Mouse (Mus musculus): ENCODE results near the gene Mrps24. TPM values are rescaled to one million over a fixed set of nuclear protein-coding genes. Genes with fewer than 3 reads are reported as not detected.

Gene Mrps24
- total and polyA plus RNA-seq, 3 experiments = 73.8 to 107 (median 90.8) TPM

DNA sequence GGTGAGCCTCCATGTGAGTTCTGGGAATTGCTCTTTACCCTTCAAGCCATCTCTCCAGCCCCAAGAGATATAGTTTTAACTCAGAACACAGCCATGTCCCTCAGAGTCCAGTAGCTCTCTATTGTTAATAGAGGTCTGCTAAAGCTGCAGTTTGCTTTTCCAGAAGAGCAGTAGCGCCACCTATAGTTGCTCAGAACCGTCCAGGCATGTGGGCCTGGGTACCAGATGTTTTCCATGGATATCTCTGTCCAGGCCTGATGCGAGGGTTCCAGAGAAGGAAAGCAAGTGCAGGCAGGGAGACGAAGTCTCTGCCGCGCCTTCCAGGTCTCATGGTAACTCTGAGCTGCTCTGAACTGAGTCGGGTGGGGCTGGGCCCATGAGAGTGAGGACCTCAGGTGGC, 23.7 kb downstream of the Mrps24 start (continued):
- TF ChIP-seq PAX5 (IDR thresholded peaks at IDR 0.05; ENCODE audit: low read length) (no peak), CTCF (conservative IDR thresholded peaks at IDR 0.05 in 1 of 2, IDR thresholded peaks at IDR 0.05 in 1 of 2; ENCODE audit: low read depth in 2 of 2, low read length in 2 of 2) (peak in 1 of 2 experiments; percentile 79; a peak in 2 of 4 replicates), JUN (IDR thresholded peaks at IDR 0.05; ENCODE audit: insufficient read depth, low read depth, low read length) (no peak)

DNA sequence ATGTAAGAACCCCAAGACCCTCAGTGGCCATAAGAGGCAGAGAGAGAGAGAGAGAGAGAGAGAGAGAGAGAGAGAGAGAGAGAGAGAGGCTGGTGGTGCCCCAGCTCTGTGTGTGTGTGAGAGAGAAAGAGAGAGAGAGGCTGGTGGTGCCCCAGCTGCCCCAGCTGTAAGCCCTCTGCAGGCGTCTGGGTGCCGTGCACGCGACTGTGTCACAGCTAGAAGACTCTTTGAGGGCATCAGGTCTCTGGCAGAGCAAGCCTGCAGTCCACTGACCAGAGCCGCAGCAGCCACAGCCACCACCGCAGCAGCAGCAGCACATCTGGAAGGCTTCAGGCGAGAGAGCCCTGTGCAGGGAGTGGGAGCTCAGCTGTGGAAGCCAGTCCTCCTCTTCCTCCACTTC, 31.2 kb downstream of the Mrps24 start:
- in situ Hi-C loops (cut with MboI; ENCODE audit: low pct_ligation_motif_present, low pct_unique_long_range_greater_than_20kb, low sequenced_read_pairs) = no loop called here
- Histone ChIP-seq H3K4me1 (ENCODE audit: control insufficient read depth in 1 of 2, insufficient read depth in 2 of 2) (peaks cover 0 to 7% of the 10 kb centered on the region in 2 experiments; a peak in 1 of 4 replicates), H3K9ac (ENCODE audit: insufficient read depth, low read depth) (no peak overlapping the region), H3K27me3 (replicated peaks) (no peaks in the 10 kb centered on the region), H3K79me2 (replicated peaks; ENCODE audit: control insufficient read depth, extremely low read depth, insufficient read depth, poor library complexity, severe bottlenecking) (no peaks in the 10 kb centered on the region), H3K4me2 (ENCODE audit: insufficient read depth, low read depth, poor library complexity, severe bottlenecking) (no peak overlapping the region), H3K36me3 (replicated peaks in 1 of 2; ENCODE audit: control insufficient read depth in 1 of 2, insufficient read depth in 1 of 2, low read length in 1 of 2) (no peaks in the 10 kb centered on the region), H3K9me3 (replicated peaks; ENCODE audit: low read length) (no peaks in the 10 kb centered on the region), H3K27ac (ENCODE audit: insufficient read depth, low read depth) (no peak overlapping the region), H3K4me3 (replicated peaks in 1 of 3; ENCODE audit: low read depth in 2 of 3, low read length in 2 of 3, poor library complexity in 1 of 3) (no peak overlapping the region)
- dilution Hi-C loops (cut with MboI; ENCODE audit: extremely low pct_ligation_motif_present, extremely low pct_unique_long_range_greater_than_20kb, low sequenced_read_pairs) = no loop called here
- TF ChIP-seq SMC3 (IDR thresholded peaks at IDR 0.05; ENCODE audit: low read depth, low read length) = peak; percentile 18
- TF ChIP-seq JUND (conservative IDR thresholded peaks at IDR 0.05; ENCODE audit: low read depth, low read length) = no peak
- peak in 1 of 2 experiments; percentile 29; a peak in 2 of 4 replicates for TF ChIP-seq CTCF (conservative IDR thresholded peaks at IDR 0.05 in 1 of 2, IDR thresholded peaks at IDR 0.05 in 1 of 2; ENCODE audit: low read depth in 2 of 2, low read length in 2 of 2)
- no peak for TF ChIP-seq POLR2AphosphoS2 (IDR thresholded peaks at IDR 0.05; ENCODE audit: low read depth, low read length)
- TF ChIP-seq BHLHE40 (IDR thresholded peaks at IDR 0.05; ENCODE audit: low read depth, low read length) = peak; percentile 54
- no peak for TF ChIP-seq ETS1 (conservative IDR thresholded peaks at IDR 0.05; ENCODE audit: low read depth, low read length)
- no peak for DNase-seq (ENCODE audit: extremely low read depth)

DNA sequence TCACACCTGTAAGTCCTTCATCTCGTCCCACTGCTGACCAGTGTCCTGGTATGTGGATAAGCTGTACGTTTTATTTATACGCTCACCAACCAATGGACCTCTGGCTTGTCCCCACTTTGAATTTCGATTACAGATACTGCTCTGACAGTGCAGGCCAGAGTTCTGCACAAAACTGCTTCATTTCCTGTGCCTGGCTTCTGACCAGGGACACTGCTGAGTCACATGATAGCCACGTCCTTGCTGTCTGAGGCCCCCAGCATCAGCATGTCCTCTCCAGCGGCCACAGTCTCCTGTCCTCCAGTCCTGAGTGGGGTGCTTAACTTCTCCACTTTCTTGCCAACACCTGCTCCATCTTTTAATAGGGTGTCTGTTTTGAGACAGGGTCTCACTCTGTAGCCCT, 32.9 kb downstream of the Mrps24 start:
- TF ChIP-seq ZMIZ1 (IDR thresholded peaks at IDR 0.05; ENCODE audit: low read depth, low read length) (no peak), USF2 (conservative IDR thresholded peaks at IDR 0.05; ENCODE audit: low read depth, low read length) (no peak), RCOR1 (conservative IDR thresholded peaks at IDR 0.05; ENCODE audit: low read depth, low read length) (no peak), NELFE (IDR thresholded peaks at IDR 0.05; ENCODE audit: low read depth, low read length) (no peak), JUND (conservative IDR thresholded peaks at IDR 0.05; ENCODE audit: low read depth, low read length) (no peak), EP300 (IDR thresholded peaks at IDR 0.05; ENCODE audit: low read length) (no peak), E2F4 (IDR thresholded peaks at IDR 0.05; ENCODE audit: insufficient replicate concordance, low read depth, low read length) (no peak), MAZ (IDR thresholded peaks at IDR 0.05; ENCODE audit: low read depth, low read length) (no peak), UBTF (IDR thresholded peaks at IDR 0.05; ENCODE audit: low read depth, low read length) (no peak), NRF1 (IDR thresholded peaks at IDR 0.05; ENCODE audit: low read depth, low read length) (no peak), IRF4 (IDR thresholded peaks at IDR 0.05; ENCODE audit: low read depth, low read length) (no peak), JUN (IDR thresholded peaks at IDR 0.05; ENCODE audit: insufficient read depth, low read depth, low read length) (no peak), POLR2AphosphoS2 (IDR thresholded peaks at IDR 0.05; ENCODE audit: low read depth, low read length) (no peak), MXI1 (IDR thresholded peaks at IDR 0.05; ENCODE audit: low read depth, low read length) (no peak)
- H3K27ac ChIP-seq (ENCODE audit: insufficient read depth, low read depth) = no peak overlapping the region
- H3K79me2 ChIP-seq (replicated peaks; ENCODE audit: control insufficient read depth, extremely low read depth, insufficient read depth, poor library complexity, severe bottlenecking) = no peaks in the 10 kb centered on the region
- no peaks in the 10 kb centered on the region for H3K27me3 ChIP-seq (replicated peaks)
- H3K4me1 ChIP-seq (ENCODE audit: control insufficient read depth in 1 of 2, insufficient read depth in 2 of 2) = no peaks in the 10 kb centered on the region
- dilution Hi-C loops (cut with MboI; ENCODE audit: extremely low pct_ligation_motif_present, extremely low pct_unique_long_range_greater_than_20kb, low sequenced_read_pairs) = no loop called here
- H3K36me3 ChIP-seq (replicated peaks in 1 of 2; ENCODE audit: control insufficient read depth in 1 of 2, insufficient read depth in 1 of 2, low read length in 1 of 2) = no peaks in the 10 kb centered on the region
- H3K9me3 ChIP-seq (replicated peaks; ENCODE audit: low read length) = no peaks in the 10 kb centered on the region
- H3K4me3 ChIP-seq (replicated peaks in 1 of 3; ENCODE audit: low read depth in 2 of 3, low read length in 2 of 3, poor library complexity in 1 of 3) = no peak overlapping the region
- H3K4me2 ChIP-seq (ENCODE audit: insufficient read depth, low read depth, poor library complexity, severe bottlenecking) = no peak overlapping the region
- in situ Hi-C loops (cut with MboI; ENCODE audit: low pct_ligation_motif_present, low pct_unique_long_range_greater_than_20kb, low sequenced_read_pairs) = no loop called here
- no peak for DNase-seq (ENCODE audit: extremely low read depth)
- no peak overlapping the region for H3K9ac ChIP-seq (ENCODE audit: insufficient read depth, low read depth)

Other genes starting within 250 kb of the Mrps24 start
- 111 and 148 TPM in 2 replicates for gene Xbp1, start 195.0 kb downstream of the Mrps24 start, total RNA-seq (2012; rRNA removed)
- 128 and 133 TPM in 2 replicates for gene Xbp1, start 195.0 kb downstream of the Mrps24 start, total RNA-seq (2014; rRNA removed)
- gene Xbp1, start 195.0 kb downstream of the Mrps24 start, polyA plus RNA-seq (2012; ENCODE audit: insufficient read length, low read depth) = 108 and 131 TPM in 2 replicates
- 27.0 and 31.8 TPM in 2 replicates for gene Ccdc117, start 173.5 kb downstream of the Mrps24 start, total RNA-seq (2012; rRNA removed)
- gene Ccdc117, start 173.5 kb downstream of the Mrps24 start, total RNA-seq (2014; rRNA removed) = 38.9 and 44.2 TPM in 2 replicates
- gene Ccdc117, start 173.5 kb downstream of the Mrps24 start, polyA plus RNA-seq (2012; ENCODE audit: insufficient read length, low read depth) = 24.1 and 24.3 TPM in 2 replicates
- not detected in 2 replicates for gene Ankrd36, start 146.0 kb downstream of the Mrps24 start, total RNA-seq (2012; rRNA removed)
- not detected in 2 replicates for gene Ankrd36, start 146.0 kb downstream of the Mrps24 start, total RNA-seq (2014; rRNA removed)
- gene Ankrd36, start 146.0 kb downstream of the Mrps24 start, polyA plus RNA-seq (2012; ENCODE audit: insufficient read length, low read depth) = not detected in 2 replicates
- gene Urgcp, start 46.7 kb upstream of the Mrps24 start, total RNA-seq (2012; rRNA removed) = 13.1 and 13.3 TPM in 2 replicates
- 11.7 and 12.2 TPM in 2 replicates for gene Urgcp, start 46.7 kb upstream of the Mrps24 start, total RNA-seq (2014; rRNA removed)
- 11.7 and 13.1 TPM in 2 replicates for gene Urgcp, start 46.7 kb upstream of the Mrps24 start, polyA plus RNA-seq (2012; ENCODE audit: insufficient read length, low read depth)
- 76.2 and 77.3 TPM in 2 replicates for gene Dbnl, start 72.8 kb upstream of the Mrps24 start, total RNA-seq (2012; rRNA removed)
- 67.5 and 70.3 TPM in 2 replicates for gene Dbnl, start 72.8 kb upstream of the Mrps24 start, total RNA-seq (2014; rRNA removed)
- 124 and 133 TPM in 2 replicates for gene Dbnl, start 72.8 kb upstream of the Mrps24 start, polyA plus RNA-seq (2012; ENCODE audit: insufficient read length, low read depth)
- gene Pgam2, start 88.1 kb upstream of the Mrps24 start, total RNA-seq (2012; rRNA removed) = 0.46 and 0.64 TPM in 2 replicates
- not detected in 2 replicates for gene Pgam2, start 88.1 kb upstream of the Mrps24 start, total RNA-seq (2014; rRNA removed)
- 2.5 and 3.6 TPM in 2 replicates for gene Pgam2, start 88.1 kb upstream of the Mrps24 start, polyA plus RNA-seq (2012; ENCODE audit: insufficient read length, low read depth)
- gene Polm, start 122.3 kb upstream of the Mrps24 start, total RNA-seq (2012; rRNA removed) = 7.7 and 9.7 TPM in 2 replicates
- gene Polm, start 122.3 kb upstream of the Mrps24 start, total RNA-seq (2014; rRNA removed) = 1.00 and 1.9 TPM in 2 replicates
- gene Polm, start 122.3 kb upstream of the Mrps24 start, polyA plus RNA-seq (2012; ENCODE audit: insufficient read length, low read depth) = 4.1 TPM in 2 replicates
- gene Aebp1, start 146.3 kb upstream of the Mrps24 start, total RNA-seq (2012; rRNA removed) = 0.17 and 0.34 TPM in 2 replicates
- gene Aebp1, start 146.3 kb upstream of the Mrps24 start, total RNA-seq (2014; rRNA removed) = not detected in 2 replicates
- 0.87 and 1.4 TPM in 2 replicates for gene Aebp1, start 146.3 kb upstream of the Mrps24 start, polyA plus RNA-seq (2012; ENCODE audit: insufficient read length, low read depth)
- gene Pold2, start 162.6 kb upstream of the Mrps24 start, total RNA-seq (2012; rRNA removed) = 285 and 330 TPM in 2 replicates
- gene Pold2, start 162.6 kb upstream of the Mrps24 start, total RNA-seq (2014; rRNA removed) = 120 and 136 TPM in 2 replicates
- 205 and 218 TPM in 2 replicates for gene Pold2, start 162.6 kb upstream of the Mrps24 start, polyA plus RNA-seq (2012; ENCODE audit: insufficient read length, low read depth)
- 0.42 TPM in 1 of 2 replicates, not detected in the other for gene Myl7, start 183.1 kb upstream of the Mrps24 start, total RNA-seq (2012; rRNA removed)
- not detected in 2 replicates for gene Myl7, start 183.1 kb upstream of the Mrps24 start, total RNA-seq (2014; rRNA removed)
- 0.44 TPM in 1 of 2 replicates, not detected in the other for gene Myl7, start 183.1 kb upstream of the Mrps24 start, polyA plus RNA-seq (2012; ENCODE audit: insufficient read length, low read depth)
- 0.63 and 0.68 TPM in 2 replicates for gene Gck, start 234.4 kb upstream of the Mrps24 start, total RNA-seq (2012; rRNA removed)
- 1.0 and 1.2 TPM in 2 replicates for gene Gck, start 234.4 kb upstream of the Mrps24 start, total RNA-seq (2014; rRNA removed)
- 1.4 and 2.3 TPM in 2 replicates for gene Gck, start 234.4 kb upstream of the Mrps24 start, polyA plus RNA-seq (2012; ENCODE audit: insufficient read length, low read depth)
- 79.8 and 103 TPM in 2 replicates for gene Ykt6, start 240.0 kb upstream of the Mrps24 start, total RNA-seq (2012; rRNA removed)
- gene Ykt6, start 240.0 kb upstream of the Mrps24 start, total RNA-seq (2014; rRNA removed) = 95.1 and 95.8 TPM in 2 replicates
- gene Ykt6, start 240.0 kb upstream of the Mrps24 start, polyA plus RNA-seq (2012; ENCODE audit: insufficient read length, low read depth) = 117 and 121 TPM in 2 replicates

All from CH12.LX (cell line).